Mouse (Mus musculus) heart, postnatal 0 days (tissue): ENCODE data around the gene Ubqln1. TPM values are rescaled to one million over a fixed set of nuclear protein-coding genes. Genes with fewer than 3 reads are reported as not detected.
A peak's percentile ranks its signal among the peaks of the same experiment; 100 is the strongest.

ENCODE experiments used
- ATAC-seq: fragments of 200-750 bp; cut with Nextera tagmentation; 2 replicates; pipeline ENCODE4 v1.8.0; 2017; ENCODE audit warnings: low read depth, moderate number of reproducible peaks, moderate library complexity; ENCODE audit not compliant: insufficient read depth
- DNase-seq: peaks from one replicate; pipeline ENCODE4 v3.0.0-alpha.2; 2016; ENCODE audit warnings: low spot score
- H3K27ac ChIP-seq: fragments of 300-500 bp; sonication (generic); 2 replicates; pipeline ENCODE4 v1.5.1; 2014; ENCODE audit warnings: low read depth, mild to moderate bottlenecking
- H3K27me3 ChIP-seq: fragments of 300-500 bp; sonication (generic); 2 replicates; pipeline ENCODE4 v1.6.1; 2014; ENCODE audit warnings: low read length, mixed read lengths; ENCODE audit not compliant: control insufficient read depth, insufficient read depth
- H3K36me3 ChIP-seq: fragments of 300-500 bp; sonication (generic); replicated peaks from 2 replicates; pipeline ENCODE4 v1.6.1; 2014; ENCODE audit warnings: low read length, mixed read lengths; ENCODE audit not compliant: control insufficient read depth, insufficient read depth
- H3K4me1 ChIP-seq: fragments of 300-500 bp; sonication (generic); 2 replicates; pipeline ENCODE4 v1.6.1; 2014; ENCODE audit warnings: antibody characterized with exemption; ENCODE audit not compliant: control insufficient read depth, insufficient read depth
- H3K4me2 ChIP-seq: fragments of 300-500 bp; sonication (generic); 2 replicates; pipeline ENCODE4 v1.6.1; 2014; ENCODE audit warnings: low read depth, mild to moderate bottlenecking, low read length, moderate library complexity
- H3K4me3 ChIP-seq: fragments of 300-500 bp; sonication (generic); 2 replicates; pipeline ENCODE4 v1.5.1; 2014; ENCODE audit warnings: low read depth, low read length
- H3K9ac ChIP-seq: fragments of 300-500 bp; sonication (generic); replicated peaks from 2 replicates; pipeline ENCODE4 v1.6.1; 2014; ENCODE audit warnings: low read depth, low read length, mixed read lengths
- H3K9me3 ChIP-seq: fragments of 300-500 bp; sonication (generic); replicated peaks from 2 replicates; pipeline ENCODE4 v1.6.1; 2016; ENCODE audit warnings: low read length; ENCODE audit not compliant: control insufficient read depth
- CTCF ChIP-seq: IDR thresholded peaks from 2 replicates; pipeline ENCODE4 v1.5.1; 2016; ENCODE audit warnings: antibody characterized with exemption, control low read depth, low read depth
- EP300 ChIP-seq: IDR thresholded peaks from 2 replicates; pipeline ENCODE4 v1.6.1; 2016; ENCODE audit warnings: antibody characterized with exemption, low read depth
- WGBS: fragments of 180-500 bp; shearing (Covaris S2); extraction: QIAGEN DNeasy Blood & Tissue Kit; methylation state at CpG from one replicate; pipeline ENCODE4 v1.1.7; 2014; 5-methylcytosine and 5-hydroxymethylcytosine counted together
- polyA plus RNA-seq: library from polyadenylated mRNA; unstranded; fragments of >200 nt; fragmentation: Nextera tagmentation; extraction: Ambion mirVana; gene quantifications from 2 replicates; pipeline ENCODE4 v1.2.1, GENCODE M21; 2015
- total RNA-seq: library from RNA; depleted of rRNA; stranded (reverse); fragments of >200 nt; gene quantifications from 2 replicates; pipeline ENCODE4 v1.2.3, GENCODE M21; 2014; ENCODE audit warnings: low replicate concordance

Gene Ubqln1
- total and polyA plus RNA-seq, 2 experiments from 2014 or later: 48.6 to 125 TPM

DNA sequence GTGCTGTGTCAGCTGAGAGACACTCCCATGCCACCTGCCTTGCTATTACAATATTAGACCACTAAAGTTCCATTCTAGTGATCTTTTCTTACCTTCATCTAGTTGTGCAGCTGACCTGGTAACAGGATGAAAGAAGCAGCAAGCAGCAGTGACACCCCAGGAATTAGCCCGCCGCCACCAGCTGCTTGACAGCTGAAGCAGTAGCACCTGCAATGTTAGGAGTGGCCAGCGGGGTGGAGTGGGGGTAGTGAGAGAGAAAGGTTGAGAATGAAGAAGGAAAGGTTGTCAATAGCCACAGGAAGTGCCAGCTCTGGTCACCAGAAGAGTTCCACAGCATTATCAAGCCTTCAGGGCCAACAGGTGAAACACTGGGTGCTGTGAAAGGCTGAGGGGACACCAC lies 83.8 kb downstream of the Ubqln1 start:
- H3K36me3 ChIP-seq: no peaks in the 10 kb centered on the region
- H3K9ac ChIP-seq: no peak overlapping the region
- H3K27ac ChIP-seq: no peak overlapping the region
- ATAC-seq (no peak), DNase-seq (no peak)
- H3K27me3 ChIP-seq: no peaks in the 10 kb centered on the region
- H3K4me3 ChIP-seq: no peak overlapping the region
- no peak overlapping the region for H3K4me2 ChIP-seq
- no peaks in the 10 kb centered on the region for H3K9me3 ChIP-seq
- TF ChIP-seq CTCF (no peak), EP300 (no peak)
- WGBS: 41% methylated on average over 3 of the region's 3 CpGs
- peaks cover 7% of the 10 kb centered on the region; the same call in 1 of the 2 replicates for H3K4me1 ChIP-seq

DNA sequence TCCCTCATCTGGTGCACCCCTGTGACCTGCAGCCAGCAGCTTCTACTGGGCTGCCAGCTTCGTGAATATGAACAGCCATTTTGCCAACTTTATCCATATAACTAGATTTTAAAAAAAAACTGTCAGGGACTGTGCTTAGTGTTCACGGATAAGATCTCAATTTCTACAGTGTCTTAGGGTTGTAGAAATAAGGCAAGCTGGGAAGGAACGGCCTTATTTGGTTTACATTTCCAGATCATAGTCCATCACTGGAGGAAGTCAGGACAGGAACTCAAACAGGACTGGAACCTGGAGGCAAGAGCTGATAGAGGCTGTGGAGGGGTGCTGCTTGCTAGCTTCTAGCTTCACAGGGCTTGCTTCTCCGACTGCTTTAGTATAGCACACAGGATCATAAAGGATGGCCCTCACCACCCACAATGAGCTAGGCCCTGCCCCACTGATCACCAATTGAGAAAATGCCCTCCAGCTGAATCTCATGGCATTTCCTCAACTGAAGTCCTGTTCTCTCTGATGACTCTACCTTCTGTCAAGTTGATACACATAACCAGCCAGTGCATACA lies 85.7 kb downstream of the Ubqln1 start:
- ATAC-seq (no peak), DNase-seq (no peak)
- peak overlapping the region; percentile 97 for H3K9ac ChIP-seq
- H3K4me2 ChIP-seq: peak overlapping the region; percentile 86
- H3K4me1 ChIP-seq: peaks cover 16% of the 10 kb centered on the region
- H3K9me3 ChIP-seq: no peaks in the 10 kb centered on the region
- 28% methylated on average over 4 of the region's 4 CpGs for WGBS
- no peaks in the 10 kb centered on the region for H3K27me3 ChIP-seq
- peaks cover 6% of the 10 kb centered on the region; the same call in 1 of the 2 replicates for H3K36me3 ChIP-seq
- H3K27ac ChIP-seq: peak overlapping the region; percentile 98
- no peak for TF ChIP-seq CTCF
- no peak for TF ChIP-seq EP300
- peak overlapping the region; percentile 94 for H3K4me3 ChIP-seq

DNA sequence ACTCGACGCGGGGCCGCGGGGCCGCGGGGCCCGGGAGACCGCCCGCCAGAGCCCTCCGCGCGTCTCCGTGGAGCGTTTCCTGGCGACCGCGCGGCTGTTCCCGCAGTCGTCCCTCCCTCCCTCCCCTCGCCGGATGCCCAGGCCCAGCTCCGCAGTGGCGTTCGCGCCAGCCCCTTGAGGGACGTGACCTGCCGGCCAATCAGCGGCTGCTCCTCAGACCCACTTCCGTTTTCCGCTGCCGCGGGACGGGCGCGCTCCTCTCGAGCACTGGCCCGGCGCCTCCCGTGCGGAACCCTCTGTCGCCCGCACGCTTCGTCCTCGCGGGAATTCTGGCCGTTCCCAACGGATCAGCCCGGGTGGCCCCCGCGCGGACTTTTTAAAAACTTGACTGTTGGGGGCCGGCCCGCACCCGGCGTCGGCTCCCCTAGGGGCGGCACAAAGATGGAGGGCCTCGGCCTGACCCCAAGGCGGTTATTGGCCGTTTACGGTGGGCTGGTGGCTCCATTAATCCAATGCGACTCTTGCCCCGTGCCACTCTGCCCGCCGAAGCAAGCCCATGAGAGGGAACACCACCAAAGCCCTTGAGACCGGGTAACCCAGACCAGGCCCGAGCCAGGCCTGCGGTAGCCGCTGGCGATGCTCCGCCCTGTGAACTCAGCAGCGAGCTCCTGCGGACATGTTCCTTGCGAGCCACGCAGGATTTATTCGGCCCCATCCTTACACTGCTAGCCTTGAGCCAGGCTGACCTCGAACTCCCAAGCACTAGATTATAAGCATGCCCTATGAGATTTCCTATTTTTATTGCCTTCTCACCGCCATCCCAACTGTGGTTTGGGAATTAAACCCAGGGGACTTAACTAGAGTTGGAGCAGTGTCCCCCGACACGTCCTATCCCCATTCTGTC lies 86.4 kb downstream of the Ubqln1 start:
- peak overlapping the region; percentile 97 for H3K9ac ChIP-seq
- no peaks in the 10 kb centered on the region for H3K9me3 ChIP-seq
- WGBS: under 1% methylated on average over 72 of the region's 83 CpGs
- peaks cover 16% of the 10 kb centered on the region for H3K4me1 ChIP-seq
- TF ChIP-seq CTCF (no peak), EP300 (peak; percentile 73)
- H3K4me2 ChIP-seq: peak overlapping the region; percentile 86
- ATAC-seq (peak; percentile 95), DNase-seq (peak; percentile 94)
- H3K27me3 ChIP-seq: no peaks in the 10 kb centered on the region
- H3K27ac ChIP-seq: peak overlapping the region; percentile 98
- peak overlapping the region; percentile 94 for H3K4me3 ChIP-seq
- peaks cover 6% of the 10 kb centered on the region; the same call in 1 of the 2 replicates for H3K36me3 ChIP-seq

DNA sequence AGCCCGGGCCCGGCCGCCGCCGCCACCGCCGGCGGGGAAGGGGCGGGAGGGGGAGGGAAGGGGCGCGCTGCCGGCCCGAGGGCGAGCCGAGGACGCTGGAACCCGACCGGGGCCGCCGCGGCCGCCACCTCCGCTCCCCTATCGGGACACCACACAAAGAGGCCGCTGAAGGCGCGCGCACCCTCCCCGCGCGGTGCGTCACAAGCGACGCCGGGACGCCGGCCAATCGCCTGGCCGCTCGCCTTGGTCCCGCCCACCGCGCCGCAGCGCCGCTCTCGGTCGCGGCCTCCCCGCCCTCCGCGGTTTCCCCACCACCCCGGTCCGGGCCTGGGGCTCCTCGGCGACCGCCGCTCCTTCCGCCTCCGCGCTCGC lies 87.1 kb downstream of the Ubqln1 start, which contains the start of gene Hnrnpa0:
Hnrnpa0 (minus strand) TSS at position 161 of the 372 bp plus-strand sequence.
- DNase-seq (peak; percentile 84), ATAC-seq (peak; percentile 92)
- TF ChIP-seq EP300: no peak
- no peak for TF ChIP-seq CTCF
- no peaks in the 10 kb centered on the region for H3K27me3 ChIP-seq
- H3K4me2 ChIP-seq: peak within 1 kb of the TSS; percentile 86
- peak within 1 kb of the TSS; percentile 94 for H3K4me3 ChIP-seq
- peak within 1 kb of the TSS; percentile 97 for H3K9ac ChIP-seq
- peak within 1 kb of the TSS; percentile 98 for H3K27ac ChIP-seq
- peaks cover 23% of the 10 kb centered on the region for H3K4me1 ChIP-seq
- 0% methylated on average over 14 of the region's 62 CpGs for WGBS
- H3K9me3 ChIP-seq: no peaks in the 10 kb centered on the region
- H3K36me3 ChIP-seq: peaks cover 6% of the 10 kb centered on the region; the same call in 1 of the 2 replicates

DNA sequence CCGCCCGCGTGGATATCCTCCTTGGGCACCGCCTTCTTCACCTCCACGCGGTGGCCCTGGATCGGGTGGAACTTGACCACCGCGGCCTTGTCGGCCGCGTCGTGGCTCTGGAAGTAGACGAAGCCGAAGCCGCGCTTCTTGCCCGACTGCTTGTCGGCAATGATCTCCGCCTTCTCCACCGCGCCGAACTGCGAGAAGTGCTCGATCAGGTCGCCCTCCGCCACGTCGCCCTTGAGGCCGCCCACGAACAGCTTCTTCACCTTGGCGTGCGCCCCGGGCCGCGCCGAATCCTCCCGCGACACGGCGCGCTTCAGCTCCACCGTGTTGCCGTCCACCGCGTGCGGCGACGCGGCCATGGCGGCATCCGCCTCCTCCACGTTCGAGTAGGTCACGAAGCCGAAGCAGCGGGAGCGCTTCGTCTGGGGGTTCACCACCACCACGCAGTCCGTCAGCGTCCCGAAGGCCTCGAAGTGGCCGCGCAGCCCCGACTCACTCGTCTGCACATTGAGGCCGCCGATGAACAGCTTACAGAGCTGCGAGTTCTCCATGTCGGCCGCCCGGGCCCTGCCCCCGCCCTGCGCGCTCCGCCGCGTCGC lies 87.6 kb downstream of the Ubqln1 start:
- ATAC-seq: peak; percentile 15
- H3K36me3 ChIP-seq: peaks cover 6% of the 10 kb centered on the region; the same call in 1 of the 2 replicates
- H3K27ac ChIP-seq: peak overlapping the region; percentile 98
- no peaks in the 10 kb centered on the region for H3K9me3 ChIP-seq
- H3K4me2 ChIP-seq: peak overlapping the region; percentile 86
- DNase-seq: no peak
- no peaks in the 10 kb centered on the region for H3K27me3 ChIP-seq
- H3K4me1 ChIP-seq: peaks cover 27% of the 10 kb centered on the region
- under 1% methylated on average over 75 of the region's 81 CpGs for WGBS
- TF ChIP-seq CTCF (no peak), EP300 (no peak)
- peak overlapping the region; percentile 97 for H3K9ac ChIP-seq
- H3K4me3 ChIP-seq: peak overlapping the region; percentile 94
